Mouse (Mus musculus): Measurements from ENCODE around the gene Pigr. TPM values are rescaled to one million over a fixed set of nuclear protein-coding genes. Genes with fewer than 3 reads are reported as not detected.

The Pigr gene
- under 1 TPM; 0.08 to 0.09 TPM for total RNA-seq (2021)
- long read RNA-seq, experiment 1, result 0 reads
- long read RNA-seq, experiment 2, result 0 reads

DNA sequence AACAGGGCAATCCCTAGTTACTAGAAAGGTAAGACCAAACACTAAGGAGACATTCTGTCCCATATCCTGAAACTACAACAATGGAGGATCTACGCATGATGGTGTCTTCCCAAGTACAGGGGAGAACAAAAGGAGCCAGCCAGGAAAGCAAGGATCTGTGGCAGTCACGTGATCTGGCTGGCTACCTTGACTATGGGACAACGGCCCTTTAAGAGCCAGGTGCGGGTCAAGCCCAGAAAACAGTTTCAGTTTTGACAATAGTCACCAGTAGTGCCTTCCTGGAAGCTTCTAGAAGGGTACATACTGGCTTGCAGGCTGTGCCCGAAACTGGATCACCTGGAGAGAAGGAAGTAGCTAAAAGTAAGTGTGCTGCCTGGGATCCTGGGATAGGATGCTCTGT, at the start of gene Pigr:
Gene Pigr (plus strand): TSS at position 237 of the 400 bp plus-strand sequence.
- intact Hi-C loops (cut with DNase I), result no loop called here

GRCm38 (mm10) chr1:130779867-130780266, 46.6 kb upstream of the Pigr start:
- intact Hi-C loops (cut with DNase I), result loop anchor here (5.0 to 10.0 kb wide), 2 partner anchors 88 to 235 kb away; no protein-coding TSS in a partner anchor
- DNase-seq (ENCODE audit: low spot score in 2 of 2), result no peak

More for the DNA sequence above, at the start of gene Pigr:
- DNase-seq (ENCODE audit: low spot score in 2 of 2), result no peak

DNA sequence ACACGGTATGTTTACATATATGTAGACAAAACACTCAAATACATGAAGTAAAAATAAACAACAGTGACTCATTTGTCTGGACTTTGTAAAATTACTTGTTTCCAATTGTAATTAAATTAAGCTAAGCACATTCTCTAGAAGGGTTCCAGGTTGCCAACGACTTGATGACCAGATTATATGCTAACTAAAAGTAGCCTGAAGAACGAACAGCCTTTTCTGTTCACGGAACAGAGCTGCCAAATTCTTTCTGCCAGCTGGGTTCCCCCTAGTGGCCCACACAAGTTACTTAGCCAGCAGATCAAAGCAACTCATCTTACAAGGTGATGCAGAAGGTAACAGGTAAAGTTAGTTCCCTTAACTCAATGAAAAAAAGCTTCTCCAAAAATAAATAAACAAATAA, 42.4 kb upstream of the Pigr start:
- intact Hi-C loops (cut with DNase I), result loop anchor here (2.0 to 10.0 kb wide), 3 partner anchors 67 to 239 kb away; partner anchors contain the start of gene Yod1
- peak; percentile 29 to 34 for DNase-seq (ENCODE audit: low spot score in 2 of 2)

DNA sequence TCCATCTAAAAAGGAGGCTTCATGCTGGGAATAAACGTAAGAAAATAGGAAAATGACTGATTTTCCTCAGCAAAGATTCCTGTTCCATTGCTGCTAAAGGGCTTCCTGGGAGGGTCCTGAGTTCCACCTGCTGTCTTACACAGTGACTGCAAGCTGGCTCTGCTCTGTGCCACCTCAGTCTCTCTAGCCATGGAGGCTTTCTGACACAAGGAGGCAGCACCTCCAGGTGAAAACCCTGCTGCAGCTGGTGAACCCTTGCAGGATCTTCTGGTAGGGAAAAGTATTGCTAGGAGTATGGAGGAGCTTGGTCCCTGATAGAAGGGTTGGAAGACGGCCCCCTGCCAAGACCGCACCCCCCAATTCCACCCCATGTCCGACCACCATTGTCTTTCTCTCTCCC, 39.5 kb upstream of the Pigr start:
- DNase-seq (ENCODE audit: low spot score in 2 of 2), result no peak
- intact Hi-C loops (cut with DNase I), result loop anchor here (5.0 to 10.0 kb wide), 2 partner anchors 242 to 270 kb away; no protein-coding TSS in a partner anchor

DNA sequence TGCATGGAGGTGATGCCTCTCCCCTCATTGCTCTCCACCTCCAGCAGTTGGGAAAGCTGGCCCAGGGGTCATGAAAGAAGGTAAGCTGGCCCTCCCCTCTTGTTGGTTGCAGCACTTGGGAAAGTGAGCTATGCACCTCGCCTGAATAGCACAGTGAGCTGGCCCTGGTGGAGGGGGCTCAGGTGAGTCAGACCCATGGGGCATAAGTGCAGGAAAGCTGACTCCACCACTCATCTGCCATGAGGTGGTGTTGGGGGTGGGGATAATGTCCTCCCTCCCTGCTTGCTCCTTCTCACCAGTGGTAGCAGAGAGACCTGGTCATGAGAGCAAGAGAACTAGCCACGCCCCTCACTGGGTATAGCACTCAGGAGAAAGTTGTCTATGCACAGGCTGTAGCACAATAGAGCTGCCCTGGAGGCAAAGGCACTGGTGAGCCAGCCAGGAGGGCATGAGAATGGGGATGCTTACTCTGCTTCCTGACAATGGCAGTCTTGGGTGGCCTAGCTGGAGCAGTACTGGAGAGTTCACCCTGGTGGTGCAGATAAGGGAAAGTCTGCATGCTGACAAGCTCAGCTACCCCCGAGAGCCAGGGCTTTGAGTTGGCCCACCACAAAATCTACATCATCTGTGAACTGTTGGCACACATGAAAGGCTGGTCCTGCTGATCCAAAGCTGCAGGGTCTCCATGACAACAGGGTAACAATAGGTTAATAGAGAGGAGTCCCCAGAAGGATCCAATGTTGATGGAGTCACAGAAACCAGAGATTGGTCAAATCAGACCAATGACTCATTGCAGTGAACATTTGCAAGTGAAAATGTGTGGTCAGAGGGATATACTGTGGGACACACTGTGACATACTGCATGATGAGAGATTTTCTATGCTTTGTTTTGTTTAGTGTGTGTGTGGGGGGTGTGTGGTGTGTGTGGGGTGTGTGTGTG, 36.7 kb upstream of the Pigr start:
- DNase-seq (ENCODE audit: low spot score in 2 of 2), result no peak
- intact Hi-C loops (cut with DNase I), result loop anchor here (5.0 to 10.0 kb wide), 2 partner anchors 245 to 268 kb away; no protein-coding TSS in a partner anchor

- intact Hi-C loops (cut with DNase I), result no loop called here
- DNase-seq (ENCODE audit: low spot score in 2 of 2), result no peak
Observed at GRCm38 (mm10) chr1:130795331-130795730, 31.2 kb upstream of the Pigr start.

DNA sequence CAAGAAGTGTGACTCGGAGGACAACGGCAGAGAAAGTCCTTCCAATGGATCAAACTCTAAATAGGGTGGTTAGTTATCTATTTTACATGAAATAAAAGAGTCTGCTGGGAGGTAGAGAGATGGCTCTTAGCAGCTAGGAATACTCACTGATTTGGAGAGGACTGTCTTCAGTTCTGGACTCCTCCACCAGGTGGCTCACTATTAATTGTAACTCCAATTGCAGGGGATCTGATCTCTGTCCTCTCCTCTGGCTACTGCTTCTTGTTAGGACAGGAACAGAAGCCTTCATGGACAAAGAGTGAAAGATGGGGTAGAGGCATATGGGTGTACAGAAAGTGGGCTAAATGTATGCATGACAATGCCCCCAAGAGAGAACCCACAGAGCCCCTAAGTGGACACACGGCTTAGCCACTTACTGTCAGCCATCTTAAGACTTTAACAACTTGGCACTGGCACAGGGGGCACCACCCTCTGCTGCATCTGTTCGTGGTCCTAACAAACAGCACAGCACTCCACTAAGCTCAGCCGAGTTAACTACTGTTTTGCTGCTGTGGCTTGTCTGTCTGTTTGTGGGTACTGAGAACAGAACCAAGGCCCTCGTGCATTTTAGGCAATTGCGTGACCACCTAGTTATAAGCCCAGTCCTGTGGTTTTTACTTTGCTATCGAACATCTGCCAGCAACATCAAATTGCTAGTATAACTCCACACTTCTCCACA, 29.4 kb upstream of the Pigr start:
- intact Hi-C loops (cut with DNase I), result loop anchor here (2.0 kb wide), 1 partner anchor 256 kb away; no protein-coding TSS in a partner anchor
- peak; percentile 29 to 64 for DNase-seq (ENCODE audit: low spot score in 2 of 2)

DNA sequence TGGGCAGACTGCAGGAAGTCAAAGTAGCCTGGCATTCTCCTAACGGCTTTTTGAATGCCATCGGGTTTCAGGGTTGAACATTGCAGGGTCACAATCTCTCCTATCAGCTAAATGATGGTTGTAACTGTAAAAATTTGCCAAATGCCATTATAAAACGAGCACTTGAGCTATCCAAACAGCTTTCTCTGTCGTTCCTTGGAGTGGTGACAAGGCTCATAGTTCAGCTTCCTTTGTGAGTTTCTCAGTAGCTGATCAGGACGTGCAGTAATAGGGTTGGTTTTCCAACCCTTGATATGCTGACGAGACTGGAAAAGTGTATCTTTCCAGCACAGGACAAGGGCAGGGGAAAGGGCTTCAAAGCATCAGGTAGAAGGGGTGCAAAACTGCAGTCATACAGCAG, 28.4 kb upstream of the Pigr start:
- intact Hi-C loops (cut with DNase I), result no loop called here
- no peak for DNase-seq (ENCODE audit: low spot score in 2 of 2)

DNA sequence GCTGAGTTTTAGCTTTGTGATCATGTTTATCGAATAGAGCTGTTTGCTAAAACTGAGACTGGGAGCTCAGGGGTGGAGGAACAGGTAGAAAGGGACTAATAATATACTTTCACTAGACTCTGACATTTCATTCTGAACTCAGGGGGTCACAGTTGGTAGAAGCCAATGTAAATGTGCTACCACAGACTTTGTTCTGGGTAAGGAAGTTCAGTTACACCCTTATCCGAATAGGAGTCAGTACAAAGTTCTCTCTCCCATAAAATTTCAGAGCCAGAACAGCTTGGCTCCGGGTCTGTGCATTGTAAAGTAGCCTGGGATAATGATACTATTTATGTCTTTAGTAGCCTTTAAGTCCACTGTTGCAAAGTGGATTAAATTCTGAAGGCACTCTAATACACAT, 27.9 kb upstream of the Pigr start:
- DNase-seq (ENCODE audit: low spot score in 2 of 2), result no peak
- intact Hi-C loops (cut with DNase I), result no loop called here

GRCm38 (mm10) chr1:130799399-130799798, 27.1 kb upstream of the Pigr start:
- intact Hi-C loops (cut with DNase I), result no loop called here
- DNase-seq (ENCODE audit: low spot score in 2 of 2), result no peak

GRCm38 (mm10) chr1:130800602-130801001, 25.9 kb upstream of the Pigr start, which contains the start of gene Fcamr:
Fcamr (plus strand) TSS chr1:130800902.
- no peak for DNase-seq (ENCODE audit: low spot score in 2 of 2)
- intact Hi-C loops (cut with DNase I), result no loop called here

DNA sequence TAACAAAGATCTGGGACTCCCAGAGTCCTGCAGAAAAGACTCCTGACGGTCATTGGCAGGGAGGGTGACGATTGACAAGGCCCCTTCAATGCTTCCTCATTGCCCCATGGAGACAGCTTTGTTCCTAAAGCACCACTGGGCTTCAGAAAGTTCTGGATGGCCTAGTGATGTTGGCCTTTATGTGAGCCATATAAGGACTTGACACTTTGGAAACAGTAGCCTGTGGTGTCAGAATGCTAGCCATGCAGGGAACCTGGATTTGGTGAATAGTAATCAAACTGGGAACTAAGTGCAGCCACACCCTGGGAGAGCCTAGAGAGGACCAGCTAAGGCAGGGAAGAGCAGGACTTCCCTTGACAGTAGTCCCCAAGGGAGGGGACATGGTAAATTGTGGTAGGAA, 25.0 kb upstream of the Pigr start:
- intact Hi-C loops (cut with DNase I), result no loop called here
- no peak for DNase-seq (ENCODE audit: low spot score in 2 of 2)

- no peak for DNase-seq (ENCODE audit: low spot score in 2 of 2)
- intact Hi-C loops (cut with DNase I), result no loop called here
Observed at GRCm38 (mm10) chr1:130802976-130803375, 23.5 kb upstream of the Pigr start.

- intact Hi-C loops (cut with DNase I), result no loop called here
- DNase-seq (ENCODE audit: low spot score in 2 of 2), result no peak
Observed at GRCm38 (mm10) chr1:130804279-130804678, 22.2 kb upstream of the Pigr start.

DNA sequence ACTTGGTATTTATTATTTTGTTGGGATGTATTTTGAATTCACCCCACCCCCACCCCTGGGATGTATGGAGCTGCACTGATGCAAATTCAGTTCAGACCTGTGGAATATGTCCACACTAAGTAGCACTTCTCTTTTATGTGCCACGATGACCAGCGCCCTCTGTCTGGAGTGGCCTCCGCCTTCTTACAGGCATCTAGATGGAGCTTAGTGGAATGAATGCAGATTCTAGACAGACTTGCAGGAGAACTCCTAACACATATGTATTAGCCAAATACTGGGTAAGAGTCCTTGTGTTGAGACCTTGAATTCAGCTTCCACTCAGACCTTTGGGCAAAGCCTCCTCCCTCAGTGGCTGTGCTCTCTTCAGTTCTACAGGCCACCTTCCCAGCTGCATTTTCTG, 15.6 kb upstream of the Pigr start:
- DNase-seq (ENCODE audit: low spot score in 2 of 2), result no peak
- intact Hi-C loops (cut with DNase I), result no loop called here

DNA sequence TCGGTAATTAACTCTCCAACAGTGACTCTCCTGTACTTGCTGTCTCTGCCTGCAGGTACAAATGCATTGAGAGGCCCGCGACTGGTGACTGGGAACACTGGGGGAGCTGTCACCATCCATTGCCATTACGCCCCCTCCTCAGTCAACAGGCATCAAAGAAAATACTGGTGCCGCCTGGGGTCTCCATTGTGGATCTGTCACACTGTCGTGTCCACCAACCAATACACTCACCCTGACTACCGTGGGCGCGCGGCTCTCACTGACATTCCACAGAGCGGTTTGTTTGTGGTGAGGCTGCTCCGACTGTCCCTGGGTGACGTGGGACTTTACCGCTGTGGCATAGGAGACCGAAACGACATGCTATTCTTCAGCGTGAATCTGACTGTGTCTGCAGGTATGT, 15.2 kb upstream of the Pigr start:
- intact Hi-C loops (cut with DNase I), result no loop called here
- DNase-seq (ENCODE audit: low spot score in 2 of 2), result no peak

- intact Hi-C loops (cut with DNase I), result no loop called here
- DNase-seq (ENCODE audit: low spot score in 2 of 2), result no peak
Observed at GRCm38 (mm10) chr1:130819737-130820136, 6.7 kb upstream of the Pigr start.

- intact Hi-C loops (cut with DNase I), result no loop called here
- no peak for DNase-seq (ENCODE audit: low spot score in 2 of 2)
Observed at GRCm38 (mm10) chr1:130820316-130821148, 6.0 kb upstream of the Pigr start.

DNA sequence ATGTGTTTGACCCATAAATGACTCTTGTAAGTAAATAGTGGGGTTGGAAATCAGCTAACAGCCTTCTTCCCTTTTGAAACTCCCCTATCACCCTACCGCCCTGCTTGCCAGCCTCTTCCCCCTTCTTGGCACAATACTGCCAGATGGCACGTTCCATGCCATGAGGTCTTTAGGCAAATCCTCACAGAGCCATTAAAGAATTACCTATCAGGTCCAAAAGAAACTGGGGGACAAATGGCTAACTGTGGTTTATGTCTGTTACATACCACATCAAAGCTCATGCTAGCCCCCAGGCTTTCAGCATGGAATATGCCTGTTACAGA, 5.4 kb upstream of the Pigr start:
- intact Hi-C loops (cut with DNase I), result no loop called here

More for the DNA sequence above, 5.4 kb upstream of the Pigr start:
- DNase-seq (ENCODE audit: low spot score in 2 of 2), result no peak
